Mouse (Mus musculus) lung, postnatal 0 days (tissue): ENCODE results near the gene Socs7. TPM values are rescaled to one million over a fixed set of nuclear protein-coding genes. Genes with fewer than 3 reads are reported as not detected.

Source experiments
- ATAC-seq: fragments of 200-750 bp; cut with Nextera tagmentation; 2 replicates; pipeline ENCODE4 v1.8.0; 2017; ENCODE audit warnings: moderate library complexity
- DNase-seq: peaks from one replicate; pipeline ENCODE4 v3.0.0-alpha.2; 2016; ENCODE audit warnings: low spot score
- H3K27ac ChIP-seq: fragments of 300-500 bp; sonication (generic); 2 replicates; pipeline ENCODE4 v1.5.1; 2014; ENCODE audit warnings: antibody characterized with exemption, mild to moderate bottlenecking, low read length, mixed read lengths
- H3K27me3 ChIP-seq: fragments of 300-500 bp; sonication (generic); replicated peaks from 2 replicates; pipeline ENCODE4 v1.6.1; 2014; ENCODE audit warnings: low read length, mixed read lengths; ENCODE audit not compliant: insufficient read depth
- H3K36me3 ChIP-seq: fragments of 300-500 bp; sonication (generic); 2 replicates; pipeline ENCODE4 v1.6.1; 2014; ENCODE audit warnings: low read length, mixed read lengths; ENCODE audit not compliant: insufficient read depth
- H3K4me1 ChIP-seq: fragments of 300-500 bp; sonication (generic); 2 replicates; pipeline ENCODE4 v1.6.1; 2014; ENCODE audit warnings: antibody characterized with exemption, low read depth, low read length, mixed read lengths; ENCODE audit not compliant: insufficient read depth
- H3K4me2 ChIP-seq: fragments of 300-500 bp; sonication (generic); replicated peaks from 2 replicates; pipeline ENCODE4 v1.6.1; 2014; ENCODE audit warnings: low read depth, mild to moderate bottlenecking, low read length, moderate library complexity, mixed read lengths
- H3K4me3 ChIP-seq: fragments of 300-500 bp; sonication (generic); 2 replicates; pipeline ENCODE4 v1.5.1; 2014; ENCODE audit warnings: low read depth, low read length
- H3K9ac ChIP-seq: fragments of 300-500 bp; sonication (generic); replicated peaks from 2 replicates; pipeline ENCODE4 v1.6.1; 2014; ENCODE audit warnings: low read depth, mild to moderate bottlenecking
- H3K9me3 ChIP-seq: fragments of 300-500 bp; sonication (generic); 2 replicates; pipeline ENCODE4 v1.6.1; 2016; ENCODE audit warnings: low read length, mixed read lengths
- CTCF ChIP-seq: IDR thresholded peaks from 2 replicates; pipeline ENCODE4 v1.5.1; 2016; ENCODE audit warnings: antibody characterized with exemption, mild to moderate bottlenecking
- EP300 ChIP-seq: IDR thresholded peaks from 2 replicates; pipeline ENCODE4 v1.6.1; 2016; ENCODE audit warnings: antibody characterized with exemption, mild to moderate bottlenecking, control low read depth
- WGBS: fragments of 180-500 bp; shearing (Covaris S2); extraction: QIAGEN DNeasy Blood & Tissue Kit; methylation state at CpG from one replicate; pipeline ENCODE4 v1.1.7; 2014; 5-methylcytosine and 5-hydroxymethylcytosine counted together
- polyA plus RNA-seq: library from polyadenylated mRNA; unstranded; fragments of >200 nt; fragmentation: Nextera tagmentation; extraction: Ambion mirVana; gene quantifications from 2 replicates; pipeline ENCODE4 v1.2.1, GENCODE M21; 2015

Gene Socs7
- polyA plus RNA-seq, 1 experiment from 2014 or later: 2.4 TPM

- no peak overlapping the region for H3K27ac ChIP-seq
- H3K4me3 ChIP-seq: no peak overlapping the region
- H3K9ac ChIP-seq: no peak overlapping the region
- WGBS: 86% methylated on average over 2 of the region's 2 CpGs
- peaks cover 8% of the 10 kb centered on the region; the same call in 1 of the 2 replicates for H3K36me3 ChIP-seq
- no peak overlapping the region for H3K4me2 ChIP-seq
- DNase-seq (no peak), ATAC-seq (no peak)
- H3K4me1 ChIP-seq: no peaks in the 10 kb centered on the region
- TF ChIP-seq EP300: no peak
- no peak for TF ChIP-seq CTCF
- H3K9me3 ChIP-seq: no peaks in the 10 kb centered on the region
- H3K27me3 ChIP-seq: no peaks in the 10 kb centered on the region
Measured at GRCm38 (mm10) chr11:97387811-97388210, 25.5 kb downstream of the Socs7 start.

- 74% methylated on average over 8 of the region's 8 CpGs for WGBS
- Histone ChIP-seq H3K27me3 (no peaks in the 10 kb centered on the region), H3K4me1 (no peaks in the 10 kb centered on the region), H3K4me3 (no peak overlapping the region), H3K9ac (no peak overlapping the region), H3K9me3 (no peaks in the 10 kb centered on the region), H3K27ac (0 out of 2 replicates have a peak overlapping the region, but pooled peaks have one; percentile 6), H3K4me2 (no peak overlapping the region), H3K36me3 (peaks cover 17% of the 10 kb centered on the region; the same call in 1 of the 2 replicates)
- peak; percentile 85 for ATAC-seq
- DNase-seq: peak; percentile 88
- TF ChIP-seq CTCF (no peak), EP300 (0 out of 2 replicates have a peak, but pooled peaks have one; percentile 36)
Measured at GRCm38 (mm10) chr11:97389127-97389526, 26.8 kb downstream of the Socs7 start.

- no peak overlapping the region for H3K4me3 ChIP-seq
- H3K9ac ChIP-seq: no peak overlapping the region
- DNase-seq (no peak), ATAC-seq (no peak)
- H3K9me3 ChIP-seq: no peaks in the 10 kb centered on the region
- no peaks in the 10 kb centered on the region for H3K4me1 ChIP-seq
- TF ChIP-seq EP300 (no peak), CTCF (no peak)
- no peak overlapping the region for H3K4me2 ChIP-seq
- H3K36me3 ChIP-seq: peaks cover 16% of the 10 kb centered on the region; the same call in 1 of the 2 replicates
- no peaks in the 10 kb centered on the region for H3K27me3 ChIP-seq
- WGBS: 56% methylated on average over 11 of the region's 11 CpGs
- H3K27ac ChIP-seq: no peak overlapping the region
Measured at GRCm38 (mm10) chr11:97393658-97394057, 31.3 kb downstream of the Socs7 start.

DNA sequence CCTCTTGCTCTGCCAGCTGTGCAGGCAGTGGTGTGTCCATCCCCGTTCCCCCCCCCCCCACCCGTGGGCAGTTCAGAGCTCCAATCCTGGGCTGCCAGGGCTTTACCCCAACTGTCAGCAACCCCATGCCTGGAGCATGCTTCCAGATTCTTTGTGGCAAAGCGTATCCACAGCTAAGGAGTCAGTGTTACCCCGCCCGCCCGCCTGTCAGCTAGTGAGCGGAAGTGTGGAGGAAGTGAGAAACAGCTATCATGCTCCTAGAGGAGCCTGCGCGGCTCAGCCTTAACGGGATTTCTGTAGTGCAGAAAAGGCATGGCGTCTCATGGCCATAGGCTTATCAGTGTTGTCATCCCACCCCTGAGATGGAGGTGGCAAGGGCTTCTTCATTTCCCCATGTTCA, 31.8 kb downstream of the Socs7 start:
- Histone ChIP-seq H3K9ac (no peak overlapping the region), H3K4me3 (no peak overlapping the region), H3K4me2 (no peak overlapping the region), H3K36me3 (peaks cover 16% of the 10 kb centered on the region; the same call in 1 of the 2 replicates), H3K4me1 (no peaks in the 10 kb centered on the region), H3K27ac (no peak overlapping the region), H3K9me3 (no peaks in the 10 kb centered on the region), H3K27me3 (no peaks in the 10 kb centered on the region)
- no peak for TF ChIP-seq CTCF
- DNase-seq (no peak), ATAC-seq (no peak)
- 67% methylated on average over 11 of the region's 11 CpGs for WGBS

DNA sequence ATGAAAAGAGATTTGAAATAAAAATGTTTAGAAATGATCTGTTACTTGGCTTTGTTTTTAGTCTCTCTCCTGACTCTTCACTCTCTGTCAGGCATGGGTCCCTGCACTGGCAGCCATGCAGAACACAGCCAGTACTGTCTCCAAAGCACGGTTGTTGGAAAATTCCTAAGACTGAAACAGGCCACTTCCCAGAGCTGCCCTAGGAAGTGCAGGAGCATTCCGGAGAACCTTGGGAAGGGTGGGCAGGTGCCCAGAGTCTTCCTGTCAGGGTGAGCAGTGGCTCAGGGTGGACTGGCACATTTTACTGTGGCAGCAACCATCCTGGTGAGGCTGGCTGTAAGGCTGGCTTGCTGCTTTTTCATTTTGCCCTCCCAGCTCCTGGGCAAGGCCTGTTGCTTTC, 36.2 kb downstream of the Socs7 start:
- Histone ChIP-seq H3K9me3 (no peaks in the 10 kb centered on the region), H3K27me3 (no peaks in the 10 kb centered on the region), H3K4me1 (no peaks in the 10 kb centered on the region), H3K4me3 (no peak overlapping the region), H3K36me3 (peaks cover 7% of the 10 kb centered on the region; the same call in 1 of the 2 replicates), H3K27ac (no peak overlapping the region), H3K9ac (no peak overlapping the region), H3K4me2 (no peak overlapping the region)
- TF ChIP-seq CTCF: no peak
- no peak for TF ChIP-seq EP300
- ATAC-seq (no peak), DNase-seq (no peak)
- 60% methylated on average over 2 of the region's 2 CpGs for WGBS

DNA sequence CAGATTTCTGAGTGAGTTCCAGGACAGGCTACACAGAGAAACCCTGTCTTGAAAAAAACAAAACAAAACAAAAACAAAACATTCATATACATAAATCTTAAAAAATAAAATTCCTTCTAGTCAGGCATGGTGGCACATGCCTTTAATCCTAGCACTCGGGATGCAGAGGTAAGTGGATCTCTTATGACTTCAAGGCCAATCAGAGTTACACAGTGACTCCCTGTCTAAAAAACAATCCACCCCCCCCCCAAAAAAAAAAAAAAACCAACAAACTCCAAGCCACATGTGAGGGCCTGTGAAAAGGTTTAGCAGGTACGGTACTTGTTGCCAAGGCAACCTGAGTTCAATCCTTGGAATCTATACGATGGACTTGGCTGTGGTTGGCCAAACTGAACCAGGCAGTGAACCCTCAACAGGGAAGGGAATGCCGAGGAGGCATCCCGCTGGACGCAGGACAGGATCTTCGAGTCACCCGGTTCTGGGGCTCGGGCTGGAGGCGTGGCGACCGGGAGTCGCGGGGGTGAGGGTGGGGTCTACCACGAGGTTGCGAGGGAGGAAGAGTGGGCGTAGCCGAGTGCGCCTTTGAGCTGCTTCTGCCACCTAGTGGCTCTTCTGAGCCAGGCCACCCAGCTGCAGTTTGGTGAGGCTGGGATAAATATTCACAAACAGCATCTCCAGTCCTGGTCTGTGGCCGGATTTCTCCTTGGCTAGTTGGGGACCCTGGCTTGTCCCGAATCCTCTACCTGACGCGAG, 37.8 kb downstream of the Socs7 start:
- TF ChIP-seq CTCF (peak; percentile 97), EP300 (no peak)
- DNase-seq (peak; percentile 96), ATAC-seq (peak; percentile 78)
- 3% methylated on average over 23 of the region's 23 CpGs for WGBS
- H3K9ac ChIP-seq: no peak overlapping the region
- H3K9me3 ChIP-seq: no peaks in the 10 kb centered on the region
- H3K27ac ChIP-seq: no peak overlapping the region
- H3K4me3 ChIP-seq: no peak overlapping the region
- peak overlapping the region; percentile 44 for H3K4me2 ChIP-seq
- H3K27me3 ChIP-seq: no peaks in the 10 kb centered on the region
- H3K36me3 ChIP-seq: 0 out of 2 replicates have a peak, but pooled peaks cover 6% of the 10 kb centered on the region
- H3K4me1 ChIP-seq: peaks cover 6% of the 10 kb centered on the region; the same call in 1 of the 2 replicates
